Mouse (Mus musculus) layer of hippocampus, postnatal 10 days (tissue): Measurements from ENCODE around the gene Clec16a. TPM values are rescaled to one million over a fixed set of nuclear protein-coding genes. Genes with fewer than 3 reads are reported as not detected.
A peak's percentile ranks its signal among the peaks of the same experiment; 100 is the strongest.

Experiments
- DNase-seq, 2 experiments: peaks; one replicate each; pipeline ENCODE4 v3.0.0; 2021; ENCODE audit warnings: low spot score in 2 of 2
- total RNA-seq, 2 experiments: library from RNA; stranded (reverse); gene quantifications; 2 replicates each; pipeline ENCODE4 v1.2.3; 2021

The Clec16a gene
- total RNA-seq, 2 experiments from 2014 or later = 66.8 to 71.6 TPM

DNA sequence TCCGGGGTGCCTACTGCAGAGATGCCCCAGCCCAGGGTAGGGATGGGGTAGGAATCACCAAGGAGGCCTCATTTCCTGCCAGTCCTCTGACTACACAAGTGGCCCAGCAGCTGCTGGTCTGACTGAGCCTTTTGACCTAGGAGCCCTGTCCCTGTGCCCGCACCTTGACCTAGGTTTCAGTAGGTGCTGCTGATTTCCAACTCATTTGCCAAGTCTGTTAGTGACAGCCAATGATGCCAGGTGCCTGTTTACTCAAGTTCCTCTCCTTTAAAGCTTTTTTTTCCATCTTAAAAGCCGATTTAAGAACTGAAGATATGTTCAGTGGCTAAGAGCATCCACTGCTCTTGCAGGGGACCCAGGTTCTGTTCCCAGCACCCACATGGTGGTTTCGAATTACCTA lies 11.4 kb upstream of the Clec16a start:
- no peak for DNase-seq

DNA sequence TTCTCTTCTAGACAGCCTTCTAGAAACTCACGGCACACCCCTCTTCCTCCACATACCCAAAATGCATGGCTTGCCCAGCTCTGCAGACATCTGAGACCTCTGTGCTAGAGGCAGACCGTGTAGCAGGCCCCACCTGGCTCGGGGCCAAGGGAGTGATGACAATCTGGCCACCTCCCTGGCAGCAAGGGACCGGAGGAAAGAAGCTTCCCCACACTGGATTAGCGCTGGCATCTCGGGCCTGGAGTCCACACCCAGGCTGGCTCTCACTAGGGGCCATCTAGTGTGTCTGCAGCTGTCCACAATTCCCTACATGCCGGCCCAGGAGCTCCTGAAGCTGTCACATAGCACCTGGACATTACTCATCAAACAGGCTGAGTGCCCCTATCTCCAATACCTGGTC lies 10.6 kb upstream of the Clec16a start:
- DNase-seq = no peak

- no peak for DNase-seq
These were observed 8.8 kb upstream of the Clec16a start for GRCm38 (mm10) chr16:10536323-10536722.

- no peak for DNase-seq
These were observed 8.2 kb upstream of the Clec16a start for GRCm38 (mm10) chr16:10536961-10537360.

- no peak for DNase-seq
These were observed 4.2 kb upstream of the Clec16a start for GRCm38 (mm10) chr16:10540763-10541597.

DNA sequence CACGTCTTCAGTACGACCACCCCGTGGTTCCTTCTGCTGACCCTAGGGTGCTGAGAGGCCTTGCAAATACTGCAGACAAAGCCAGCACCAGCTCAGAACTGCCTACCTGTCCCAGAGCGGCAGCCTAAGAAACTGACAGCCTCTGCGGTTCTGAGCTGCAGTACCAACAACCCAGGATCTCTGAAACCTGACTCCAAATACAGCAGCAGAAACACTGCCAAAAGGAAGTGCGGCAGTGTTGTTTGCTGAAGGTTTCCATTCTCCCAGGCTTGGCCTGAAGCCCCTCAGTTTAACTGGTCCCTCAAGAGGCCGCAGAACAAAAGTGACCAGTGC lies 3.6 kb upstream of the Clec16a start:
- peak in 1 of 2 experiments; percentile 44 for DNase-seq

GRCm38 (mm10) chr16:10542266-10542665 lies 2.9 kb upstream of the Clec16a start:
- DNase-seq = peak; percentile 37 to 46

GRCm38 (mm10) chr16:10542698-10543365 lies 2.3 kb upstream of the Clec16a start, which contains the start of gene Dexi:
Gene Dexi (minus strand): TSS chr16:10543054.
- peak; percentile 91 to 94 for DNase-seq

DNA sequence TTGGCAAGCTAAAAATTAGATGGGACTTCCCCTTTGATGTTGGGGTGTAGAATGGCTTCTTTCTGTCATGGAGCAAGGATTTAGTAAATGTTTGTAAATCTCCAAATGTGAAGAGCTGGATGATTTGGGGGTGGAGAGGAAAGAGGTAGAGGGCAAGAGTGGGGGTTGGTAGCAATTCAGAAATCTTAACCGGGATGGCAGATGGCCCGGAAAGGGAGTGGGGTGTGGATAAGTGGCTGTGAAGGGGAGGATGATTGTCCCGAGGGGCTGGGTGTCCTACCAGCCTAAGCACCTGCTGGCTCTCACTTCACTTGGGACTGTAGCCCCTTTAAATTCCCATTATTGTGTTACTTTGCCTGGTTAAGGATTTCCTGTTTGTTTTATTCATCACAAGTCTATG lies 1.7 kb downstream of the Clec16a start:
- DNase-seq = no peak

DNA sequence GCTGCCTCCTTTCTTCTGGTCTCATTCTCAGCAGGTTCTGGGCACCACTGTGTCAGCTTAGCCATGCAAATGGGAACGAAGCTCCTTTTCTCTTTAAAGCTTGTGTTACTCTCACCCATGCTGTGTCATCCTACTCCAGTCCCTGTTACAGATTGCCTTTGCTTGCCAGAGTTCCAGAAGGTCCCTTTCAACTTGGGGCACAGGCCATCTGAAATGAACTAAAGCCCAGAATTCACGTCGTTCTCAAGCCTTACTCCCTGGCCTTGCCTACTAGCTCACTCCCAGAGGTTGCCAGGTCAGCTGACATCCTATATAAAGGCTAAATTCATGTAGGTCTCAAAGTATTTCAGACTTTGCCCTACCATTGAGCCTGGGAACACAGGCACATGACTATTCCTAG lies 3.8 kb downstream of the Clec16a start:
- no peak for DNase-seq

DNA sequence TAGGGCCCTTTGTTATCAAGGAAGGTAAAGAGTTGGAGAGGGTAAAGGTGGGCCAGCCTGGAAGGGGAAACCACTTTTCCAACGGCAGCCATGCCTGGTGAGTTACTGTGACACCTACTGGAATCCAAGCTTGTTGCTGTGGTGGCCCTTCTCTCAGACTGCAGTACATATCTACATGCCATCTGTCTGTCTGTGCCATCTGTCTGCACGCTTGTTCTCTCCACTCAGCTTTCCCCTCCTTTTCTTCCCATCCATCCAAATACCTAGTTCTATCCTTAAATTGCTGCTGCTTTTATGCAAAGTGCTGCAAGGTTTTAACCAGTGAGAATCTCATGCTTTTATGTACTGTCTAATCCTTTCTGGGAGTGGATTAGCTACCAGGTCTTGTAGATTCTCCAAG lies 4.5 kb downstream of the Clec16a start:
- DNase-seq = no peak

GRCm38 (mm10) chr16:10551592-10551991 lies 6.5 kb downstream of the Clec16a start:
- DNase-seq = no peak

DNA sequence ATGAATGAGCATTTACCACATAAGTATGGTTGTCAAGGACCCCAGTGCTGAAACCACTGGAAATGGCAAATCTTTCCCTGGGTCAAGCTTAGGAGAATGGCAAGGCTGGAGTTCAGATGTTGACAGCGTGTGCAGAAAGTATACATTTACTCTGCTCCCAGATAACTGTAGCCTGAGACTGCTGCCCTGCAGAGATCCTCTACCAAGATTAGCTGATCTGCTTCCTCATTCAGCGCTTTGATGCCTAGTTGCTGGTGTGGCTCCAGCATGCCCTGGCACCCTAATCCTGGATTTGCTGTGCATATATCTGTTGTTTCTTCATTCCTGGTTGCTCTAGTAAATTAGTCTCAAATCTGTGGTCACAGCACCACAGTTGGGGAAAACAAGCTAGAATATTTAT lies 8.7 kb downstream of the Clec16a start:
- DNase-seq = no peak

- no peak for DNase-seq
These were observed 14.9 kb downstream of the Clec16a start for GRCm38 (mm10) chr16:10559991-10560390.

DNA sequence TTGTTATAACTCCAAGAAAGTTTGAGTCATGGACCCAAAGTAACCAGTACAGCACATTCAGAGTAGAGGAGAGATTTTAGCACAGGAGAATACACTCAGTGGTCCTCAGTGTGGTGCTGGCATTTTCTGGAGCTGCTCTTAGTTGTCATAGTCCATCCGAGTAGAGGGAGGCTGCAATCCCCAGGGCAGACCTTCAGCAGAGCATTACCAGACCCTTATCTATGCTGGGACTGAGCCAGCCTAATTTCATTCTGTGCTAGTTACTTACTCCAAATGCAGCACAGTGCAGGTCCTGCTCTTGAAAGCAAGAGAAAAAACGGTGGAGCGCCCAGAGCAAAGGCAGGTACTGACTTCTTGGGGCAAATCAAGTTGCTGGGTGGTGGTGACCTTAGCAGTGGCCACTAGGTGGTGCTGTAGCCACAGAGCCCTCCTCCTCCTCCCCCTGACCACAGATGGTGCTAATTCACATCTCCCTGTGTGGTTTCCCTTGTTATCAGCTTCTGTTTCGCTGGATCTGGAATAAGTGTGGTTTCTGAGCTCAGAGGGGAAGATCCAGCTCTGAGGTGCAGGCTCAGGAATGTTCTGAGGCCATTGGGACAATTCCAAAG lies 20.2 kb downstream of the Clec16a start:
- DNase-seq = peak; percentile 75 to 77

- DNase-seq = no peak
These were observed 22.0 kb downstream of the Clec16a start for GRCm38 (mm10) chr16:10567153-10567552.

- DNase-seq = no peak
These were observed 24.8 kb downstream of the Clec16a start for GRCm38 (mm10) chr16:10569809-10570395.

DNA sequence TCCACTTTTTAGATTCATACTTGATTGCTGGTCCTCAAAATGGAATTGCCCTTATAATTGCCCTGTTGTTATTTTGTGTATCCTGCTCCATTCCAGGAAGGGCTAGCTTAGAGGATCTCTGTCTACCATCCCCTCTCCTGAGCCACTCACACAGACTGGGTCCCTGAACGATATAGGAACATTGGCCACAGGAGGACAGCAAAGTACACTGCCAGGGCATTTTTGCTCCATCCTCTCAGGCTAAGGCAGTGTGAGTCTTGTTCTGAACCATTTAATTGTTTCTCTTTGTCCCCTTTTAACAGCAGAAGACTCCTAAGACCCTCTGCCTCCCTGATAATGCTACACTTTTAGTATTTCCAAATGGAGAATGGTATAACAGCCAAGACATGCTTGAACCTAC lies 25.6 kb downstream of the Clec16a start:
- peak; percentile 72 to 81 for DNase-seq

DNA sequence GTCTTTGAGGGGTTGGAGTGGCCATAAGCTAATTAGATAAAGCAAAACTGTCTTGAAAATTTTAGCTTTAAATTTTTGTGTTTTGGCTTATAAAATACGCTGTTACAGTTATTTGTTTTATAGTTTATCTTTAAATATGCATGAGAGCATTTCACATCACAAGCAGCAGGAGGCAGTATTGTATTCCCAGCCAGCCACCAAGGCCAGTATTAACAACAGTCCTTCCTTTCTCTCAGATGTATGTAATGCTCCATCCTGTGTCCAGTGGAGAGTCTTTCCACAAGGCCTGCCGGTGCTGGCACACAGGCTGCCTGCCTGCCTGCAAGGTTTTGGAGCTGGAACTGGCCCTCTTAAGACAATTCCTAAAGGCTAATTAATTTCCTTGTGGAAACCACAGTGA lies 26.7 kb downstream of the Clec16a start:
- DNase-seq = no peak

GRCm38 (mm10) chr16:10574936-10575335 lies 29.8 kb downstream of the Clec16a start:
- no peak for DNase-seq

GRCm38 (mm10) chr16:10575915-10576314 lies 30.8 kb downstream of the Clec16a start:
- DNase-seq = no peak

GRCm38 (mm10) chr16:10577548-10577947 lies 32.4 kb downstream of the Clec16a start:
- no peak for DNase-seq
